In the genomic region with DNA sequence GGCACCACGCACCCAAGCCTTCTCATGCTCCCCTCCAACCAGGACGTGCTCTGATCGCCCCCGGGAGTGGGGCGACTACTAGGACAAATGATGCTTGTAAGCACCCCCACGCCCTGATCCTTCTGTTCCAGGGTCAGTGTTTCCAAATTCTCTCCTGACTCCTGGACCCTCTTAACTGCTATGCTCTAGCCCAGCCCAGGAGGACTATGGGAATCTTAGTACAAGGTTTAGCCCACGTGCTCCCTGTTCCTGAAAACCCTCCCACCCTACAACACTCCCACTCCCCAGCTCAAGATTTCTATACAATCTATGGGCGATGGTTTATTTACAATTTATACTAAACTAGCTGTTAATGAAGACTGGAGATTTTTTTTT, we compare ENCODE assay signal across 9 mouse cellular contexts. TPM values are rescaled to one million over a fixed set of nuclear protein-coding genes. Genes with fewer than 3 reads are reported as not detected.
DNase-seq lines count a peak whose midpoint lies in the region; ATAC-seq and TF ChIP-seq lines count a peak whose summit lies in the region.
"Had no signal": no experiment of that assay in that cellular context is flagged by ENCODE, and none has a peak within 500 bp of the region (broad histone marks: within the 10 kb centered on the region; RNA-seq: fewer than 3 reads in every experiment).

No protein-coding gene starts in this region.

- H3K36me3 ChIP-seq in heart, adult 2 months (ENCODE audit: control insufficient read depth, insufficient read depth, low read length) = peaks cover 2% of the 10 kb centered on the region; the same call in 1 of the 2 replicates
- peaks cover 70% of the 10 kb centered on the region for H3K36me3 ChIP-seq in E14TG2a.4 (ENCODE audit: insufficient read depth, low read length)
- peaks cover 19% of the 10 kb centered on the region for H3K36me3 ChIP-seq in liver, embryonic 16.5 days (ENCODE audit: control insufficient read depth, insufficient read depth)

- 0 out of 2 replicates have a peak, but pooled peaks have one; percentile 2 for ATAC-seq in granulocyte monocyte progenitor cell, adult 5-6 weeks (replicated peaks; ENCODE audit: poor library complexity, severe bottlenecking)
- no peak for ATAC-seq in liver, embryonic 16.5 days (ENCODE audit: low read depth)
- no peak for ATAC-seq in frontal cortex, adult (ENCODE audit: low TSS enrichment)

- no peaks in the 10 kb centered on the region for H3K9me3 ChIP-seq in E14TG2a.4 (ENCODE audit: low read length)
- no peaks in the 10 kb centered on the region for H3K9me3 ChIP-seq in liver, embryonic 16.5 days (replicated peaks; ENCODE audit: control insufficient read depth, low read length)

- peaks cover 3% of the 10 kb centered on the region; the same call in 1 of the 2 replicates for H3K79me2 ChIP-seq in heart, adult 2 months (replicated peaks; ENCODE audit: control insufficient read depth, insufficient read depth, low read length)

- 0 out of 2 replicates have a peak overlapping the region, but pooled peaks have one; percentile 46 for H3K9ac ChIP-seq in heart, adult 2 months (ENCODE audit: low read depth, low read length)
- H3K9ac ChIP-seq in liver, embryonic 16.5 days (ENCODE audit: low read depth, low read length) = 0 out of 2 replicates have a peak overlapping the region, but pooled peaks have one; percentile 15

- no peak for TF ChIP-seq POLR2A in heart, adult 2 months (IDR thresholded peaks at IDR 0.05; ENCODE audit: insufficient read depth, low read depth, low read length)

- TF ChIP-seq CTCF in heart, adult 2 months (IDR thresholded peaks at IDR 0.05) = no peak
- peak; percentile 11; the same call in 1 of the 2 replicates for TF ChIP-seq CTCF in E14TG2a.4 (conservative IDR thresholded peaks at IDR 0.05; ENCODE audit: low read length)

- intact Hi-C loops in heart, adult 2 months (cut with DNase I) = loop anchor here (1.0 kb wide), 2 partner anchors 14 to 135 kb away; a partner anchor contains a TSS

- no peak for TF ChIP-seq EP300 in heart, adult 2 months (IDR thresholded peaks at IDR 0.05; ENCODE audit: insufficient read depth, low read depth, low read length)

- no peak for DNase-seq in heart, adult 2 months
- DNase-seq in heart, postnatal 4 days = no peak
- no peak for DNase-seq in cerebellum, adult 9-11 months
- no peak for DNase-seq in cerebellum, postnatal 25 days

- H3K4me2 ChIP-seq in liver, embryonic 16.5 days (ENCODE audit: low read depth, low read length) = peak overlapping the region; percentile 61

- no peaks in the 10 kb centered on the region for H3K27me3 ChIP-seq in heart, adult 2 months (ENCODE audit: control insufficient read depth, insufficient read depth, low read length)
- peaks cover 8% of the 10 kb centered on the region for H3K27me3 ChIP-seq in E14TG2a.4 (ENCODE audit: insufficient read depth, low read length)
- H3K27me3 ChIP-seq in liver, embryonic 16.5 days (ENCODE audit: control insufficient read depth, insufficient read depth, low read depth, low read length) = no peaks in the 10 kb centered on the region

- WGBS in heart, adult 2 months = 22% methylated on average over 8 of the region's 8 CpGs
- 17% methylated on average over 8 of the region's 8 CpGs for WGBS in liver, embryonic 16.5 days (ENCODE audit: insufficient replicate concordance)

- peaks cover 7% of the 10 kb centered on the region for H3K4me1 ChIP-seq in heart, adult 2 months (ENCODE audit: control insufficient read depth, insufficient read depth, low read length)
- H3K4me1 ChIP-seq in E14TG2a.4 (replicated peaks; ENCODE audit: low read depth, low read length) = peaks cover 55% of the 10 kb centered on the region
- H3K4me1 ChIP-seq in liver, embryonic 16.5 days (ENCODE audit: control insufficient read depth, low read depth, low read length) = peaks cover 27% of the 10 kb centered on the region

- peak overlapping the region; percentile 9; the same call in 1 of the 2 replicates for H3K4me3 ChIP-seq in heart, adult 2 months
- H3K4me3 ChIP-seq in E14TG2a.4 (replicated peaks; ENCODE audit: low read length) = peak overlapping the region; percentile 94
- H3K4me3 ChIP-seq in liver, embryonic 16.5 days (ENCODE audit: low read depth, low read length) = peak overlapping the region; percentile 83

- H3K27ac ChIP-seq in heart, adult 2 months = no peak overlapping the region
- H3K27ac ChIP-seq in liver, embryonic 16.5 days (ENCODE audit: low read length) = no peak overlapping the region

RNA-seq across cellular contexts. Expression of a gene that starts 0.3 kb away (rescaled TPM):
- 10 to 100 TPM; 16.9 to 17.5 TPM for total RNA-seq in heart, adult 2 months (2021)
- 13.1 and 13.3 TPM in 2 replicates for polyA plus RNA-seq in heart, adult 2 months (2012; rRNA removed)
- 10 to 100 TPM; 21.8 to 22.6 TPM for total RNA-seq in heart, postnatal 4 days (2021)
- 40.5 and 47.3 TPM in 2 replicates for total RNA-seq in granulocyte monocyte progenitor cell, adult 5-6 weeks (2014; fragmentation: Nextera tagmentation)
- 16.5 and 22.4 TPM in 2 replicates for total RNA-seq in granulocyte monocyte progenitor cell, adult 5-6 weeks (2017)
- polyA plus RNA-seq in liver, embryonic 16.5 days (2015; fragmentation: Nextera tagmentation; extraction: Ambion mirVana) = 16.6 and 16.8 TPM in 2 replicates

RNA-seq across cellular contexts. Expression of a gene that starts 13.6 kb away (rescaled TPM):
- 10 to 100 TPM; 26.6 to 26.7 TPM for total RNA-seq in heart, adult 2 months (2021)
- polyA plus RNA-seq in heart, adult 2 months (2012; rRNA removed) = 48.4 and 49.7 TPM in 2 replicates
- total RNA-seq in heart, postnatal 4 days (2021) = 10 to 100 TPM; 35.6 to 37.3 TPM
- 57.9 and 81.0 TPM in 2 replicates for total RNA-seq in granulocyte monocyte progenitor cell, adult 5-6 weeks (2014; fragmentation: Nextera tagmentation)
- total RNA-seq in granulocyte monocyte progenitor cell, adult 5-6 weeks (2017) = 38.5 and 49.2 TPM in 2 replicates
- 23.9 and 25.5 TPM in 2 replicates for polyA plus RNA-seq in liver, embryonic 16.5 days (2015; fragmentation: Nextera tagmentation; extraction: Ambion mirVana)

RNA-seq across cellular contexts. Expression of a gene that starts 22.1 kb away (rescaled TPM):
- total RNA-seq in heart, adult 2 months (2021) = under 1 TPM; 0.13 to 0.14 TPM
- 0.35 and 0.39 TPM in 2 replicates for polyA plus RNA-seq in heart, adult 2 months (2012; rRNA removed)
- under 1 TPM; 0.31 to 0.47 TPM for total RNA-seq in heart, postnatal 4 days (2021)
- not detected in 2 replicates for total RNA-seq in granulocyte monocyte progenitor cell, adult 5-6 weeks (2014; fragmentation: Nextera tagmentation)
- not detected in 2 replicates for total RNA-seq in granulocyte monocyte progenitor cell, adult 5-6 weeks (2017)
- polyA plus RNA-seq in liver, embryonic 16.5 days (2015; fragmentation: Nextera tagmentation; extraction: Ambion mirVana) = not detected in 2 replicates
- total RNA-seq: hematopoietic stem cell, adult 5-6 weeks had no signal

RNA-seq across cellular contexts. Expression of a gene that starts 41.6 kb away (rescaled TPM):
- not detected for total RNA-seq in heart, adult 2 months (2021)
- polyA plus RNA-seq in heart, adult 2 months (2012; rRNA removed) = not detected in 2 replicates
- total RNA-seq in heart, postnatal 4 days (2021) = under 1 TPM in 1 of 2 experiments, not detected in 1; 0.07 TPM
- total RNA-seq in granulocyte monocyte progenitor cell, adult 5-6 weeks (2014; fragmentation: Nextera tagmentation) = not detected in 2 replicates
- total RNA-seq in granulocyte monocyte progenitor cell, adult 5-6 weeks (2017) = not detected in 2 replicates
- polyA plus RNA-seq in liver, embryonic 16.5 days (2015; fragmentation: Nextera tagmentation; extraction: Ambion mirVana) = not detected in 2 replicates
- total RNA-seq: hematopoietic stem cell, adult 5-6 weeks had no signal

RNA-seq across cellular contexts. Expression of a gene that starts 45.7 kb away (rescaled TPM):
- total RNA-seq in heart, adult 2 months (2021) = 1 to 10 TPM; 4.5 to 5.4 TPM
- 3.0 and 3.6 TPM in 2 replicates for polyA plus RNA-seq in heart, adult 2 months (2012; rRNA removed)
- 1 to 10 TPM; 5.1 to 6.2 TPM for total RNA-seq in heart, postnatal 4 days (2021)
- total RNA-seq in granulocyte monocyte progenitor cell, adult 5-6 weeks (2014; fragmentation: Nextera tagmentation) = 2.8 and 3.5 TPM in 2 replicates
- 2.7 and 3.5 TPM in 2 replicates for total RNA-seq in granulocyte monocyte progenitor cell, adult 5-6 weeks (2017)
- polyA plus RNA-seq in liver, embryonic 16.5 days (2015; fragmentation: Nextera tagmentation; extraction: Ambion mirVana) = 0.12 and 0.26 TPM in 2 replicates

Comparison
In these comparisons a context has a peak if more than half of its experiments do, and no peak if none do; other contexts are left out.
1. H3K4me3 ChIP-seq: peak in every context shown above with its lines; median percentile 94 in E14TG2a.4; 83 in liver, embryonic 16.5 days; 9 in heart, adult 2 months.